In genomic region chr3:68466643-68467042, GRCm38 (mm10) we compare ENCODE assay signal across 13 mouse cellular contexts.
DNase-seq lines count a peak whose midpoint lies in the region.
"Had no signal": no experiment of that assay in that cellular context is flagged by ENCODE, and none has a peak within 500 bp of the region (broad histone marks: within the 10 kb centered on the region; RNA-seq: fewer than 3 reads in every experiment).

No protein-coding gene starts in this region.

- DNase-seq in layer of hippocampus, adult 11-12 months (ENCODE audit: low spot score): peak; percentile 59
- DNase-seq in layer of hippocampus, postnatal 25 days (ENCODE audit: extremely low spot score in 1 of 2, low spot score in 1 of 2): no peak
- peak; percentile 69 to 74 for DNase-seq in frontal cortex, adult 2 months (ENCODE audit: extremely low spot score in 1 of 2, low spot score in 1 of 2)
- DNase-seq in left cerebral cortex, adult 18-20 months (ENCODE audit: low spot score in 2 of 2): peak; percentile 29 to 41
- DNase-seq in telencephalon, adult 2 months (ENCODE audit: low read depth, low spot score): peak; percentile 88
- DNase-seq in cerebellum, adult 11 months: no peak
- no peak for DNase-seq in lung, postnatal 25 days (ENCODE audit: low spot score)
- DNase-seq: adrenal gland, postnatal 14 days; gastrocnemius, postnatal 10 days; kidney, postnatal 14 days; lung, postnatal 4 days; midbrain, embryonic 14.5 days; thymus, postnatal 14 days had no signal

Comparison
In these comparisons a context has a peak if more than half of its experiments do, and no peak if none do; other contexts are left out.
1. DNase-seq: peak in layer of hippocampus, adult 11-12 months (single experiment), frontal cortex, adult 2 months (2 of 2), left cerebral cortex, adult 18-20 months (2 of 2) and telencephalon, adult 2 months (single experiment); none in layer of hippocampus, postnatal 25 days (0 of 2), cerebellum, adult 11 months (single experiment) and lung, postnatal 25 days (single experiment).